Mouse (Mus musculus) layer of hippocampus, adult 9-11 months (tissue): ENCODE data around the gene Erich6b.

ENCODE experiments used
- DNase-seq: peaks from one replicate; pipeline ENCODE4 v3.0.0; 2022

Gene Erich6b

DNA sequence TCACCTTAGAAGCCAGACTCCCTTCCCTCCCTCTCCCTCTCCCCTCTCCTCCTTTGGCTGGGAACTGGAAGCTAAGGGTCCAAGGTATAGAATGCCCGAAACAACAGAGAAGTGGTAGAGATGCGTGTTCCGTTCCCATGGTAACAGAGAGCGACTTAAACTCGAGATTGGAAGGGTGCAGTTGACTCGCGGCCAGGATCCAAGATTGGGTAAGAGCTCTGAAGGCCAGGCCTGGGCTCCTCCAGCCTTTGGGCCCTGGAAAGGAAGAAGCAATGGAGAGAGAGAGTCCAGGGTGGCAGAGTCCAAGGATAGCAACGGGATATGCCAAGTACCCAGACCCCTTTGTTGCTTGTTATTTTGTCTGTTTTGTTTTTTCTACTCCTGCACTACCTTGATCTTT is at the start of gene Erich6b:
Erich6b (plus strand) TSS at position 180 of the 400 bp plus-strand sequence.
- no peak for DNase-seq

GRCm38 (mm10) chr14:75592978-75593377 is 49.1 kb upstream of the Erich6b start, which contains the start of gene Spert:
Spert (minus strand) TSS chr14:75593116.
- DNase-seq, result no peak

GRCm38 (mm10) chr14:75609176-75609575 is 32.9 kb upstream of the Erich6b start:
- DNase-seq, result no peak

DNA sequence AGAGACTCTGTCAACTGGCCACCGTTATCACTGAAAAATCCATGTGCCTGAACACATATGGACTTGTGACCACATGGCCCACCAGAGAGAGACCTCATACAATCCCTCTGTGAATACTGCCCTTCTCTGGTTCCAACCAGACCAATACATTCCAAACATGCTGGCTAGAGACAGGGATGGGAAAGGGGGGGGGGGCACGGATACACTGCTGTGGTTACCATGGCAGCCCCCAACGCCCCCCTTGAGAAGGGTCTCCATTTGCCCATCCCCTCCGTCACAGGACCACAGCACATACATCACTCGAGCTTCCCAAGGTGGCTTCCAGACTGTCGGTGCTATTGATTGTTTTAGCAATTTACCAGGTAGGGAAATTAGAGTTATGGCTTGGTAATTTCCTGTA is 25.7 kb upstream of the Erich6b start:
- no peak for DNase-seq

- DNase-seq, result no peak
Observed at GRCm38 (mm10) chr14:75622984-75623383, 19.1 kb upstream of the Erich6b start.

- no peak for DNase-seq
Observed at GRCm38 (mm10) chr14:75628870-75629269, 13.2 kb upstream of the Erich6b start.

- peak; percentile 21 for DNase-seq
Observed at GRCm38 (mm10) chr14:75635350-75635749, 6.7 kb upstream of the Erich6b start.

DNA sequence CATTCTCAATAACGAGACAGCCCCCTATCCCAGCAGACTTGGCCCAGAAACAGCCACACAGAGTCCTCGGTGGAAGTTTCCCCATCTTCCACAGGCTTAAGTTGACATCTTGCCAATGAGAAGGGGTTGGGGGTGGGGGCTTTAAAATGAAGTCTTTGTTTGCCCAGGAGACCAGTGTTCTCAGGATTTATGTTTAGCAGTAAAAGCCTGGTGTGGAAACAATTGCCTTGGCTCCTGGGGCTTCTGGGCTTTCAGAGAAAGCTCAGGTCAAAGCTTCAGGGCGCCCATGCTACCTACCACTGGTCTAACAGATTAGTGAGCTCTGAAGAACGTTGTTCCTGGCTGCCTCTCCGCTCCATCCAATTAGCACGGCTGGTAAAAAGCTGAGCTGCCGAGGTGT is 6.0 kb upstream of the Erich6b start:
- DNase-seq, result no peak

- no peak for DNase-seq
Observed at GRCm38 (mm10) chr14:75637641-75638040, 4.4 kb upstream of the Erich6b start.

DNA sequence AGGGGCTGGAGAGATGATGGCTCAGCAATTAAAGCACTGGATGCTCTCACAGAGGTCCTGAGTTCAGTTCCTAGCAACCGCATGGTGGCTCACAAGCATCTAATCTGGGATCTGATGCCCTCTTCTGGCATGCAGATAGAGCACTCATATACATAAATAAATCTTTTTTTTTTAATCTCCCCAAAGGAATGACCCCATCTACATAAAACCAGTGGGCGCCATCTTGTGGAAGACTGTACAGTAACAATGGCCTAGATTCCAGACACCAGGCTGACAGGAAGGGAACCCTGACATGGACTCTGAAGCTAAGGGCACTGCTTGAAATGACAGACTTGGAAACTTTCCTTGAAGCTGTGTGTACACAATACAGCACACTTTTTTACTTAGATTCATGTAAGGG is 1.2 kb upstream of the Erich6b start:
- no peak for DNase-seq

DNA sequence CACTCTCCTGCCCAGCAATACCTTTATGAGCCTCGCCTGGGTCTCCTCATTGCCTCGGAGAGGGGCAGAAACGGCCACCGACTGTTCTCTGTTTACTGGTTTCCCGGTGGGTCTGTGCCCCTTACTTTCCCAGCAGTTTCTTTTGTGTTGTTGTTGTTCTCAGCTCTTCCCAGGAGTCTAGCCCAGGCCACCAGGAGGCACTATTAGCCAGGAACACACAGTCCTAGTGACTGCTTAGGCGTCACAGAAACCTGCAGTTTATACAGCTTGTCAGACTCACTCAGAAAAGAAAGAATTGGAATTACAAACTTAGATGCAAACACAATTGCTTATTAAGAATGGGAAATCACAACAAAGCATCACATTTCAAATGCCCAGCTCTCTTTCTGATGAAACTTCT is 690 bp upstream of the Erich6b start:
- no peak for DNase-seq

- DNase-seq, result no peak
Observed at GRCm38 (mm10) chr14:75645461-75645860, 3.4 kb downstream of the Erich6b start.

- no peak for DNase-seq
Observed at GRCm38 (mm10) chr14:75646060-75646459, 4.0 kb downstream of the Erich6b start.

- no peak for DNase-seq
Observed at GRCm38 (mm10) chr14:75646968-75647829, 5.1 kb downstream of the Erich6b start.

- no peak for DNase-seq
Observed at GRCm38 (mm10) chr14:75660936-75661335, 18.9 kb downstream of the Erich6b start.

DNA sequence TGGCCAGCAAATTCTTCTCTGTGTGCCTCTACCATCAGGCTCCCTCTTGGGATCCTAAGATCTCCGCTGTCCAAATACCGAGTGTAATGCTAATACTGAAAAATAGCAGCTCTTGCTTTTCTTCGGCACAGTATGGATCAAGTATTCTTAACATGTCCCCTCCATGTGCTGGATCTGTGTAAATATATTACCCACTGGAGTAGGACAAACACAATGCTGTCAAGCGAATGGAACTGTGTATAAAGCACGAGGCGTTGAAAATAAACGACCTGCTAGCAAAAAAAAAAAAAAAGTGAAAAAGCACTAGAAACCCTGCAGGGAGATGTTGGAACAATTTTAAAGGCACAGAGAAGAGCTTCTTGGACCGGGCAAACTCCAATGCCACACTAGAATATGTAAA is 19.5 kb downstream of the Erich6b start:
- no peak for DNase-seq

DNA sequence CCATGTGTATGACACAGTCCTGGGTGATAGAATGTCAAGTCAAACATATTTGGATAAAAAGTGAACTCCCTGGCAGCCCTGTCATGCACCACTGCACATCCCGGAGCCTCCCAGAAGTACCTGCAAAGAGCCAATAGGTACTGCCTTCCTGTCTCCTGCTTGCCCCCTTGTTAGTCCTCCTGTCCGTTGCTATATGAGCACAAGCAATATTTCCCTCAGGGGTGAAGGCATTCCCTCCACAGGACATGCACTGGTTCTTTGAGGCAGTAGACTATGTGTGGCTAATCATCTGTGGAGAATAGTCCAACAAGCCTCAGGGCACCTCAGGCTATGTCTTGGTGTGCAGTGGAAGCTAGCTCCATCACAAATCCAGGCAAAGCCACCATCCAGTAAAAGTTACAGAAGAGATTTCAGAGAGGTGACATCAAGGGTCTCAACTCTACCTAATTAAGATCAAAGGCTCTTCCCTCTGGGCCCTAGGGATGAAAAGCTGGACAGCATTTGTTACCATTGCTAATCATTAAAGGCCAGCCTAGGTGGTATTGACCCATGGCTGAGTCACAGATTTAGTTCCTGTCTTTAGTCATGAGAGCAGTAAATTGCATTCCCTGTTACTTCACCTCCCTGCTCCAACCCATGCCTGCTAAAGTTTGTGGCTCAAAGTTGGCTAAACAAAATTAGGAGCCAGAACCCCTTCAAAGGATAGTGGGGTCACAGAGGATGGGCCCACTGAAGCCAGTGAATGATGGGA is 23.5 kb downstream of the Erich6b start:
- no peak for DNase-seq

DNA sequence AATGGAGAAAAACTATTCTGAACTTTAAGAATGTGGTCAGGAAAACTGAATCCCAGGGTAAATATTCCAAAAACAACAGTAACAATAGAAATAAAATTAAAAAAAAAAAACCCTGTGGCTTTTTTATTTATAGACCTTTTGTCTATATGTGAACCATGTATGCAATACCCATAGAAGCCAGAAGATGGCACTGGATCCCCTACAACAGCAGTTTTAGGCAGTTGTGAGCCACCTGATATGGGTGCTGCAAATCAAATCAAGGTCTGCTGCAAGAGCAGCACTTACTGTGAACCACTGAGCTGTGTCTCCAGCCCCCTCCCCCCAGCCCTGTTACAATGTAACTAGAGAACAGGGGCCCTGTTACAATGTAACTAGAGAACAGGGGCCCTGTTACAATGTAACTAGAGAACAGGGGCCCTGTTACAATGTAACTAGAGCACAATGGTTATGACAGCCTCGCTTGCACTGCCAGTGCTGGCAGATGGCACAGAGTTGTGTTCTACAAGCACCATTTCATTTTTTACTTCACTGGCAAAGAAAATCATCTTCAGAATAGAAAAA is 27.1 kb downstream of the Erich6b start:
- no peak for DNase-seq

DNA sequence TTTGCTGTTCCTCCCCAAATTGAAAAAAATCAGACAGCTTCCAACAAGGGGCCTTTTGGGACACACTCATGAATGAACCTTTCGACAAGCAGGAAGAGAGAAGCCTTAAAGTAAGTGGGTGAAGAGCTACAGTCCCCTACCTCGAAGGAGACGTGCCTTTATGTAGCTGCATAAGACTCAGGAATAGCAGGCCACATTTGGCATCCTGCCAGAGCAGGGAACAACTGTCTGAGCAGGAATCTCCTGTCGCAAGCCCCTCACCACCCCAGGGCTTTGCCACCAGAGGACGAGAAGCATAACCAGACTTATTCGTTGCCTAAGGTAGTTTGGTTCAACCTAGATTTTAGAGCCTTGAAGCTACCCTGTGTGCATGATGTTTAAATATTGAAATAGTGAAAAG is 34.3 kb downstream of the Erich6b start:
- DNase-seq, result no peak

DNA sequence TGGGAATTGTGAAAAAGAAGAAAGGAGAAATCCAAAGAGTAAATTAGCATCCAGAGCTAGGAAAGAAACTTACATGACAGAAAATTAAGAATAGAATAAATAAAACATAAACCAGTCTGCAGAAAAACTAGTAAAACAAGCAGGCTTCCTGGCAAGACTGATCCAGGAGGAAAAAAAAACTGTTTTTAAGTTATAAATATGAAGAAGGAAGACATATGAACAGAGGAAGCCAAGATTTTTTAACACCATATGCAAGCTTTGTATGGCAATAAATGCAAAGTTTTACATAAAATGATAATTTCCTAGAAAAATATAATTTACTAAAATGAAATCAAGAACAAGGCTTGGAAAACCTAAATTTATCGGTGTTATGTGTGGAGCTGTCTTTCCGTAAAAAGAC is 48.4 kb downstream of the Erich6b start:
- DNase-seq, result no peak

- no peak for DNase-seq
Observed at GRCm38 (mm10) chr14:75696096-75696495, 54.0 kb downstream of the Erich6b start.

DNA sequence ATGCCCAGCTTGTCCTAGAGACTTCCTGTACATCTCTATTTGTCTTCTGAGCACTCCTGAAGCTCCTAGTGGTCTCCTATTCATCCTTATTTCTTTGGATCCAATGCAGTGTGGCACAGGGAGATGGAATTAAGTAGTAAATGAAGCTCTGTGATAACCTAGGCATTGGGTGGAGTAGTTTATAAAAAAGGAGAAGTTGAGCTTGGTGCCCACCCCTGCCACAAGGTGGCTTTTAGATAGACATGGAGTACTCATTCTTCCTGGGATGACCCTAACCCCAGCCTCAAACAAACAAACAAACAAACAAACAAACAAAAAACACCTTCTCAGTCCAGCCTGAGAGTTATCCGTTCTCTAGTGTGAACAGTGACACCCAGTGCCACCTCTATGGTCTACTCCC is 55.9 kb downstream of the Erich6b start:
- DNase-seq, result no peak

- DNase-seq, result no peak
Observed at GRCm38 (mm10) chr14:75706647-75707046, 64.6 kb downstream of the Erich6b start.

DNA sequence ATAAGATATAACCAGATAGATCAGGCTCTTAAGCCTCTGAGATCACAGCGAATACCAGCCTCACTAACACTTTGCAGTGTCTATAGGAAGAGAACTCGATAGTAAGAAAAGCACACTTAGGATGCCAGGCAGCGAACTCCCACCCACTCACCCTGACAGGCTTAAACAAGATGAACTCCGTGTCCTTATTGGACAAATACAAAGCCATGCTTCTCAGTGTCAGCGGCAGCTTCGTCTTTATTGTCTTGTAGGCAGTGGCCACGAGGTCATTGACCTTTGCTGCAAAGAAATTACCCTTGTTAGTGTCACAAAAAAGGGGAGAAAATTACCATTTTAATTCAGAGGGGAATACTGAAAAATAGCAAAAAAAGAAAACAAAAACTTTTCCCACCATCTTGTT is 65.7 kb downstream of the Erich6b start:
- no peak for DNase-seq
